Mouse (Mus musculus) liver, adult 2 months (tissue): ENCODE results near the gene Wbp11. TPM values are rescaled to one million over a fixed set of nuclear protein-coding genes. Genes with fewer than 3 reads are reported as not detected.

Experiments
- DNase-seq: peaks from one replicate; pipeline ENCODE4 v3.0.0-alpha.2; 2011; ENCODE audit warnings: low read depth, low spot score; ENCODE audit errors: extremely low read depth
- H3K27ac ChIP-seq: fragments of 200-500 bp; replicated peaks from 2 replicates; pipeline ENCODE4 v1.5.1; 2012; ENCODE audit warnings: low read depth, mild to moderate bottlenecking, control low read depth, inconsistent platforms, low read length; ENCODE audit not compliant: insufficient read depth
- H3K27me3 ChIP-seq: fragments of 200-500 bp; 2 replicates; pipeline ENCODE4 v1.6.1; 2012; ENCODE audit warnings: mild to moderate bottlenecking, moderate library complexity, low read length, inconsistent platforms; ENCODE audit not compliant: control insufficient read depth, insufficient read depth
- H3K36me3 ChIP-seq: fragments of 200-500 bp; 2 replicates; pipeline ENCODE4 v1.6.1; 2012; ENCODE audit warnings: low read length, inconsistent platforms; ENCODE audit not compliant: control insufficient read depth, insufficient read depth
- H3K4me1 ChIP-seq: fragments of 200-500 bp; 2 replicates; pipeline ENCODE4 v1.6.1; 2011; ENCODE audit warnings: low read length; ENCODE audit not compliant: control insufficient read depth, insufficient read depth
- H3K4me3 ChIP-seq: fragments of 200-500 bp; 2 replicates; pipeline ENCODE4 v1.5.1; 2011; ENCODE audit warnings: low read depth, mild to moderate bottlenecking, control low read depth, low read length, moderate library complexity; ENCODE audit not compliant: insufficient read depth
- H3K79me2 ChIP-seq: fragments of 200-500 bp; 2 replicates; pipeline ENCODE4 v1.6.1; 2012; ENCODE audit warnings: inconsistent platforms, mild to moderate bottlenecking, low read length, moderate library complexity; ENCODE audit not compliant: control insufficient read depth, insufficient read depth
- H3K9ac ChIP-seq: fragments of 200-500 bp; 2 replicates; pipeline ENCODE4 v1.6.1; 2012; ENCODE audit warnings: low read depth, mild to moderate bottlenecking, control low read depth, inconsistent platforms, low read length
- CTCF ChIP-seq: fragments of 200-500 bp; IDR thresholded peaks from 2 replicates; pipeline ENCODE4 v1.5.1; 2011; ENCODE audit warnings: low read depth, low read length, control low read depth
- POLR2A ChIP-seq: fragments of 200-500 bp; IDR thresholded peaks from 2 replicates; pipeline ENCODE4 v1.6.1; 2011; ENCODE audit warnings: low read length, control low read depth; ENCODE audit not compliant: insufficient read depth; ENCODE audit errors: extremely low read depth
- WGBS: fragments of 180-500 bp; shearing (Covaris S2); methylation state at CpG from one replicate; pipeline ENCODE4 v1.1.7; 2018; 5-methylcytosine and 5-hydroxymethylcytosine counted together
- polyA plus RNA-seq: library from polyadenylated mRNA; depleted of rRNA; stranded (reverse); fragments of >200 nt; gene quantifications from 2 replicates; pipeline ENCODE4 v1.2.3, GENCODE M21; 2012
- total RNA-seq: library from RNA; depleted of rRNA; stranded (reverse); fragments of >200 nt; gene quantifications from 2 replicates; pipeline ENCODE4 v1.2.3, GENCODE M21; 2014

Gene Wbp11
- total and polyA plus RNA-seq, 2 experiments: 6.6 to 18.0 TPM

DNA sequence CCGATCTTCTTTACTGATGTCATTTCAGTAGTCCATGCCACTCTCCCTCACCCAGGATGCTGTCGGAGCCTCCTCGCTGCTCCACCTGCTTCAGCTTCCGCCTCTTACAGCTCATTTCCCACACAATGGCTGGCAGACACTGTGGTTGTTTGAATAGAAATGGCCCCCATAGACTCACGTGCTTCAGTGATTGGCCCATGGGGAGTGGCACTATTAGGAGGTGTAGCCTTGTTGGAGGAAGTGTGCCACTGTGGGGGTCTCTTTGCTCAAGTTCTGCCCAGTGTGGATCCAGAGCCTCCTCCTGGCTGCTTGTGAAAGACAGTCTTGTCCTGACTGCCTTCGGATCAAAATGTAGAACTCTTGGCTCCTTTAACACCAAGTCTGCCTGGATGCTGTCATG, 32.2 kb downstream of the Wbp11 start:
- Histone ChIP-seq H3K27me3 (no peaks in the 10 kb centered on the region), H3K9ac (no peak overlapping the region), H3K36me3 (no peaks in the 10 kb centered on the region), H3K4me1 (no peaks in the 10 kb centered on the region), H3K79me2 (no peaks in the 10 kb centered on the region), H3K27ac (no peak overlapping the region), H3K4me3 (no peak overlapping the region)
- no peak for DNase-seq
- WGBS: 84% methylated on average over 6 of the region's 6 CpGs
- TF ChIP-seq POLR2A (no peak), CTCF (no peak)

DNA sequence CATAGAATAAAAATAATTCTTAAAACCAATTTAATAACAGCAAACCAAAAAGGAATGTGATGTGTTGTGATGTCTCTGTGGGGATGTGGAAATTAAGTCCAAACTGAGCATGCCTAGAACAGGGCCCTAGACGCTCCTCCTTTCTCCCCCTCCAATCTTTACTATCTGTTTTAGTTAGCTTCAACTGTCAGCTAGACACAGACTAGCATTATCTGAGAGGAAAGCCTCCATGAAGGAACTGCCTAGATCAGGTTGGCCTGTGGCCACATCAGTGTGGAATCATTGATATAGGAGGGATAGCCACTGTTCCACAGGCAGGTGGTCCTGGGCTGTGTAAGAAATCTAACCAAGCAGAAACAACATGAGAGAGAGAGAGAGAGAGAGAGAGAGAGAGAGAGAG, 32.9 kb downstream of the Wbp11 start:
- no peaks in the 10 kb centered on the region for H3K4me1 ChIP-seq
- 100% methylated on average over 1 of the region's 1 CpGs for WGBS
- no peaks in the 10 kb centered on the region for H3K79me2 ChIP-seq

GRCm38 (mm10) chr6:136793831-136794525, 34.1 kb downstream of the Wbp11 start:
- no peaks in the 10 kb centered on the region for H3K27me3 ChIP-seq
- TF ChIP-seq POLR2A (no peak), CTCF (no peak)
- no peaks in the 10 kb centered on the region for H3K36me3 ChIP-seq
- no peaks in the 10 kb centered on the region for H3K79me2 ChIP-seq
- no peak for DNase-seq
- no peak overlapping the region for H3K27ac ChIP-seq
- no peak overlapping the region for H3K9ac ChIP-seq
- peak overlapping the region; percentile 22 for H3K4me3 ChIP-seq
- 2% methylated on average over 24 of the region's 24 CpGs for WGBS
- H3K4me1 ChIP-seq: no peaks in the 10 kb centered on the region

More for the DNA sequence above, 32.9 kb downstream of the Wbp11 start:
- Histone ChIP-seq H3K27me3 (no peaks in the 10 kb centered on the region), H3K27ac (no peak overlapping the region), H3K4me3 (no peak overlapping the region), H3K9ac (no peak overlapping the region), H3K36me3 (no peaks in the 10 kb centered on the region)
- DNase-seq: no peak
- TF ChIP-seq CTCF: no peak
- TF ChIP-seq POLR2A: no peak

DNA sequence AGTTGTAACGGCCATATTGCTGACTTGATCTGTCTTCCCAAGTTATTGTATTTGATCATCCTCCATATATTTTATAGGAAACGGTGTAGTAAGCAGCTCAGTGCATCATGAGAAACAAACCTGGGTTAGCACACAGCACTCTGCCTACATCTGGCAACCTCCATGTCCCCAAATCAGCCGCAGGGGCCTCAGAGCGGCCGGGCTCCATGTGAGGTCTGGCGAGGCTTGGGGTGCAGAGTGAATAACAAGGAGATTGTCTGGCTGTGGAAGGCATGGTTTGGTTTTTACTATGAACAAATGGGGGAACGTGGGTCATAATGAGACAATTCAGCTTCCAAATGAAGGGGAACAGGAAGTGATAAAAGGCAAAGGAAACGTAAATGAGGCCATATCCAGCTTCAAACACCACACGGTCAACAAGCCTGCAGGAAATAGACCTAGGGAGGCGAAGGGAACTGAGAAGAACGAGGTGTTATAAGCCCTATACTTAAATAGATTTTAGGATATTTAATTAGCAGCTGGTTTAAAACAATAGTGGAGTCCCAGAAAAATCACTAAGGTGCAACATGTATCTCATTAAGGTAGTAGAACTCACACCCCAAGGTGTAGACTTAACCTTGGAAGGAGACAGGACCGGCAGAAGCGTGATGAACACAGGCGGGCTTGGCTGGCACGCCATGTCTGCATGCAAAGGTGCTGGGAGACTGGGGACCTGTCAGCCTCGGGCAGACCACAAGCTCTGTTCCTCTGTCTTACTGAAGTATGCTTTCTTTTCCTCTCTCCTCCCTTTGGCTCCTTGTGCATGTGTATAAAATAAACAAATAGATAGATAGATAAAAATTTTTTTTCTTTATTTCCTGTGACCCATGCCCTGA, 34.9 kb downstream of the Wbp11 start:
- Histone ChIP-seq H3K4me3 (no peak overlapping the region), H3K36me3 (no peaks in the 10 kb centered on the region), H3K27me3 (no peaks in the 10 kb centered on the region), H3K4me1 (no peaks in the 10 kb centered on the region), H3K79me2 (no peaks in the 10 kb centered on the region), H3K27ac (no peak overlapping the region), H3K9ac (no peak overlapping the region)
- 49% methylated on average over 16 of the region's 16 CpGs for WGBS
- TF ChIP-seq POLR2A (no peak), CTCF (no peak)
- DNase-seq: no peak

DNA sequence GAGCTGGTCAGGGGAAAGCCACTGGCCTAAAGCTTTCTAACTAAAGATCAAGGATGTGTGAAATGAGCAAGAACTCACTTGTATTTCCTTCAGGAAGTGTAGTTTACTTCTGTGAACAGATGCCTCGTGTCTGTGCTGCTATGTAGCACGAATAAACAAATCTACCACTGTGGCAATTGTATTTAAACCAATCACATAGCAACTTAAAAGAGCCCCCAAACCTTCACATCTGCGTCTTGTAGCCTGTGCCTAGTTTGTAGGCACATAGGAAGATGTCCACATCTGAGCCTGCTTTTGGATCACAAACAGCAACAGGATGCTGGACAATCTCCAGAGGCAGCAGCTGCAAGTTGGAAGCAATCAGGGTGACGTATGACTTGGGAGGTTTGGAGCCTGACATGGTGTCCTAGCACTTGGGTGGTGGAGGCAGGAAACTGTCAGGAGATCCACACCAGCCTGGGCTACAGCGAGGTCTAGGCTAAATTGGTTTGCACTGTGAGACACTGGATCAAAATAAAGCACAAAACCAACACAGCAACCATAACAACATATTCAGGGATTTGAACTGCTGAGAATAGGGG, 38.6 kb downstream of the Wbp11 start:
- Histone ChIP-seq H3K79me2 (no peaks in the 10 kb centered on the region), H3K4me1 (no peaks in the 10 kb centered on the region), H3K36me3 (no peaks in the 10 kb centered on the region), H3K27ac (no peak overlapping the region), H3K4me3 (no peak overlapping the region), H3K9ac (no peak overlapping the region), H3K27me3 (no peaks in the 10 kb centered on the region)
- WGBS: 68% methylated on average over 5 of the region's 5 CpGs
- DNase-seq: peak; percentile 26
- TF ChIP-seq CTCF (no peak), POLR2A (no peak)
